Mouse (Mus musculus) layer of hippocampus, adult 11-12 months (tissue): ENCODE measurements around the gene Frrs1.

ENCODE experiments used
- DNase-seq: peaks from one replicate; pipeline ENCODE4 v3.0.0; 2022; ENCODE audit warnings: low spot score

Frrs1 gene

DNA sequence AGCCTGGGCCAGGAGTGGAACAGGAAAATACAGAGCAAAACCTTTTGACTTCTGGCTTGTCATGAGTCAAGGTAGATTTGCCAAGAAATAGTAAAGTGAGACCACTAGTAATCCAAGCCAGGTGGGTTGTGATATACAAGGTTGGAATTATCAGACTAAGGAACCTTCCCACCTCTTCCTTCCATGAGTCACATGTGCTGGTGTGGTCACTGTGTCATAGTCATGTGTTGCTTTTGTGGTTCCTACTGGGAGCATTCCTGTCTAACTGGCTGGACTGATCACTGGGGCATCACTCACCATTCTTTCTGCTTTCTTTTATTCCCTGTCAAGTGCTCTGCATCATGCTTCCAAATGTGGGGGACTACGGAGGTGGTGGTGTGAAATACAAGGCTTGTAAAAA, 11.2 kb upstream of the Frrs1 start:
- no peak for DNase-seq

DNA sequence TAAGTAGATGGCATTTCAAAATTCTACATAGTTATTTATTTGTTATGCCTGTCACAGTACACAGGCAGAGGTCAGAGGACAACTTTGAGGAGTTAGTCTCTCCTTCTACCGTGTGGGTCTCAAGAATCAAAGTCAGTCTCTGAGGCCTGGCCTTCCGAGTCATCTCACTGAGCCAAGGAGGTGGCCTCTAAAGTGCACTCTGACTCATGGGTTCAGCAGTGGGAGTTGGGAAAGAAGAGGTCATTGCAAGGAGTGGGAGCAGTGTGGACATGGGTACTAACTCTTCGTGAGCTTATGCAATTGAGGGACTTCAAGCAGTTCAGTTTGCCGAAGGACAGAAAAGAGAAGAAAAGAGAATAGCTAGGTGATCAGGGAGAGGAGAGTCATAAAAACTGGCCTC, 10.3 kb upstream of the Frrs1 start:
- DNase-seq: no peak

GRCm38 (mm10) chr3:116850376-116850775, 8.9 kb upstream of the Frrs1 start:
- DNase-seq: no peak

DNA sequence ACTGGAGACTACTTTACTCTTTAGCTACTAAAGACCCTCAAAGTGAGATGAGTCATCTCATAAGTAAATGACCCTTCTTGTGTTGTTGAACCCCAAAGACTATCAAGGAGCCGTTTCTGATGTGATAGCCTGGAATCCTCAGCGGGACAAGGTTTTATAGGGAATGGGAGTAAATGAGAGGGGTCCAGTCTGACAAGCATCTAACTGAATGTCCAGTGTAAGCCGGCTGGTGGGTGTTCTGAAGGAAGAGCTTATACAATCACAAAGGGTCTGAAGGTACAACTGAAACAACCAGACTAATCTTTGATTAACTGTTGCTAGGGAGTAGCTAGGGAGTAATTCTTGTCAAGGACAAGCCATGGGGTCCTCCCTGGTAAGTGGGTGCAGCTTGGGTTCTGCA, 6.8 kb upstream of the Frrs1 start:
- DNase-seq: no peak

DNA sequence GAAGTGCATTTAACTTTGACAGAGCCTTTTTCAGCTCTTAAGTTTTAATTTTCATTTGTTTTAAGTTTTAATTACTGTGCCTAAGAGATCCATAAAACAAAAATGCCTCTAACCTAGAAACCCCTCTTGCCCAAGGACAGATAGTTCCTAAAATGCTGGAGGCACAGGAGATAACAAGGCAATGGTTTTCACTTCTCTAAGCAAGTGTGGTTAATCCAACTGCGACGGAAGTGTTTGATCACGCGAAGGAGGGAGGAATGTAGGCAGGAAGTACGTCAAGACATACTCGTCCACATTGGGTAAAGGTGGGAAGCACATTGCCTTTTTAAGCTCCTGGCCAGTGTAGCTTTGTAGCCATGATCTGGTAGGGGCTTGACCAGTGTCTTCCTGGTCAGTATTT, 1.7 kb upstream of the Frrs1 start:
- DNase-seq: no peak

DNA sequence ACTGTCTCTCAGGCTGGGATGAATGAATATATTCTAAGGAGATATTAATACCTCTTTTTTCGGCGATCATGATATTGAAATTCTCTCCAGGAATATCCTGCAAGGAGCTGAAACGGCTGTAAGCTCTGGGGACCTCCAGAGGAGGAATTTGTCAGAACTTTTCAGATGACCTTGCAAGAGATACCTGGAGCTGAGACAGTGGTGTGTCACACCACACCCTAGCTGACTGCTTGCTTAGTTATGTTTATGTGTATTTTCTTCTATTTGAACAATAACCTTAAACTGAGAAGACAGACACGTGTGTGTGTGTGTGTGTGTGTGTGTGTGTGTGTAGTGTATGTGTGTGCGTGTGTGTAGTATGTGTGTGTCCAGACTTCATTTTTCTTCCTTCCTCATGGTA, 488 bp downstream of the Frrs1 start:
- DNase-seq: no peak

GRCm38 (mm10) chr3:116860333-116861222, 1.3 kb downstream of the Frrs1 start:
- DNase-seq: no peak

GRCm38 (mm10) chr3:116861223-116861539, 1.9 kb downstream of the Frrs1 start:
- no peak for DNase-seq

- peak; percentile 44 for DNase-seq
Measured at GRCm38 (mm10) chr3:116861540-116862067, 2.3 kb downstream of the Frrs1 start.

GRCm38 (mm10) chr3:116862621-116863020, 3.4 kb downstream of the Frrs1 start:
- no peak for DNase-seq

DNA sequence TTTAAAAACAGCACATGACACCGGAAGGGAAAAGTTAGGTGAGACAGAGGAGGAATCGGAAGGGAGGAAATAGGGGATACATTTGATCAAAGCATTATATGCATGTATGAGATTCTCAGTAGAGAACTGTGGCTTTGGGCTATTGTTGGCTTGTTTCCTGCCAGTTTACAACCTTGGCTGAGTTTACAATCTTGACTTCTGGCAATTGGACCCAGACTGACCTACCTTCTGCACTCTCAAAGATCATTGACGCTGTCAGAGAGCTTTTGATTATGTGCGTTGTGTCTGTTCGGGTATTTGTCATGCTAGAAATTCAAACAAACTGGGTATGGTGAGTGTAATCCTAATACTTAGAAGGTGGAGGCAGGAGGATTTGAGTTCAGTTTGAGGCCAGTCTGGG, 5.2 kb downstream of the Frrs1 start:
- DNase-seq: no peak

DNA sequence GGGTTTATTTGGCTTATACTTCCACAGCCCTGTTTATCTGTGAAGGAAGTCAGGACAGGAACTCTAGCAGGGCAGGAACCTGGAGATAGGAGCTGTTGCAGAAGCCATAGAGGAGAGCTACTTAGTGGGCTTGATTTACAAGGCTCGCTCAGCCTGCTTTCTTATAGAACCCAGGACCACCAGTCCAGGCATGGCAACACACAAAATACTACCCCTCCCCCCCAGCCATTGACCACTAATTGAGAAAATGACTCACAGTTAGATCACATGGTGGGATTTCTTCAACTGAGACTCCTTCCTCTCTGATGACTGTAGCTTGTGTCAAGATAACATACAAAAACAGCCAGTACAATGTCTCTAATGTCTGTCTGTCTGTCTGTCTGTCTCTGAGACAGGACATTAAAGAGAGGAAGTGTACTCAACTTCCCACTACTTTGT, 6.0 kb downstream of the Frrs1 start:
- DNase-seq: no peak

- no peak for DNase-seq
Measured at GRCm38 (mm10) chr3:116870372-116870771, 11.1 kb downstream of the Frrs1 start.

DNA sequence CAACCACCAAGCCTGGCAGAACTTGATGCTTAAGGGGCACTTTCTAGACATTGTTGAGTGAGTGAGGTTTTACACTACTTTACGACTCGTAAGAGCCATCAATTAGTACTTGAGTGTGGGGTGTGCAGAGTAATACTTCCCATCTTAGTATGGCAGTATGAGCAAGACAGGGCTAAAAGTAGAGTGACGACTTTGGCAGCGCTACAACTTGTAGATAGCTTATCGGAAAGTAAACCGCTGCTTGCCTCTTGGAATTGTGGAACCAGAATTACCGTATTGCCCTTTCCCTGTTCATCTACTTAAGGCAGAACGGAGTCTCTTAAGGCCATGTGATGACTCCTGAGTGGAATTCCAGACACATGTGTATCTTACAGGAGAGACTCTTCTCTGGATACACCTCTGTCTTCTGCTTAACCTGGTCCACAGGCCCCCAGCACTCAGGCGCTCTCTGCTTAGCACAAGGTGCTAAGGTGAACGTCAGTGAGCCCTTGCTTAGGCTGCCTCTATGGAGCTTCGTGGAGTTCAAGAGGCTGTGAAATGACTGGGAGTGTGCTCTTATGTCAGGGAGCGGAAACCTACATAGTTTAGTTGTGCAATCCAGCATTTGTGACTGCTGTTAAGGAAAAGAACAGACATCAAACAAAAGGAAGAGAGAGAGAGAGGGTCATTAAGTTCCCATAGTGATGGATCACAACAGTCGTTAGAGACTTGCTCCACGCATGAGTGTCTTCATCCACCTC, 23.1 kb downstream of the Frrs1 start:
- no peak for DNase-seq

DNA sequence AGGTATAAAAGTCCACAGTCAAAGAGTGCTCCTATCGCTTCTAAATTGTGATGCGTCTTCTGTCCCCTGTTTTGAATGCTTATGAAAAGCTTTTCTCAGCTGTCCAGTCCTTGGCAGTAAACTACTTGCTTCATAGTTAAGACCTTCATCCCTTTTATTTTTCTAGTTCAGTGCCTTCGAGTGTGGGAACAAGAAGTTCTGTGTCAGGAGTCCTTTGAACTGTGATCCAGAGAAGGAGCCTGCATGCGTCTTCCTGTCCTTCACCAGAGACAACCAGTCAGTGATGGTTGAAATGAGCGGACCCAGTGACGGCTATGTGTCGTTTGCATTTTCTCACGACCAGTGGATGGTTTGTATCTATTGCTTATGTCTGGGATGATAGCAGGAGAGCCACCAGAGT, 25.7 kb downstream of the Frrs1 start:
- no peak for DNase-seq

- no peak for DNase-seq
Measured at GRCm38 (mm10) chr3:116889358-116889757, 30.1 kb downstream of the Frrs1 start.

DNA sequence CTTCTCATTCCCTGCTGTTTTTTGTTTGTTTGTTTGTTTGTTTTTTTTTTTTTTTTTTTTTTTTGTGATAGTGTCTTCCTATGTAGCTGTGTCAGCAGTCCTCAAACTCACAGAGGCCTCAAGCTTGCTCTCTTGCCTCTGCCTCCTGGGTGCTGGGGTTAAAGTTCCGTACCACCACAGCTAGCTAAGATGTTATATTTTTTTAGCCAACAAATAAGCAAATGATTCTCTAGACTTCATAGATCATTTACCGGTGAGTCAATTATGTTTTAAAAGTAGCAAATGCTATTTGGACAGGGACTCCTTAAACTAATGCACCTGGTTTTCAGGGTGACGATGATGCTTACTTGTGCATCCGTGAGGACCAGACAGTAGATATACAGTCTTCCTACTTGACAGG, 31.3 kb downstream of the Frrs1 start:
- DNase-seq: no peak

DNA sequence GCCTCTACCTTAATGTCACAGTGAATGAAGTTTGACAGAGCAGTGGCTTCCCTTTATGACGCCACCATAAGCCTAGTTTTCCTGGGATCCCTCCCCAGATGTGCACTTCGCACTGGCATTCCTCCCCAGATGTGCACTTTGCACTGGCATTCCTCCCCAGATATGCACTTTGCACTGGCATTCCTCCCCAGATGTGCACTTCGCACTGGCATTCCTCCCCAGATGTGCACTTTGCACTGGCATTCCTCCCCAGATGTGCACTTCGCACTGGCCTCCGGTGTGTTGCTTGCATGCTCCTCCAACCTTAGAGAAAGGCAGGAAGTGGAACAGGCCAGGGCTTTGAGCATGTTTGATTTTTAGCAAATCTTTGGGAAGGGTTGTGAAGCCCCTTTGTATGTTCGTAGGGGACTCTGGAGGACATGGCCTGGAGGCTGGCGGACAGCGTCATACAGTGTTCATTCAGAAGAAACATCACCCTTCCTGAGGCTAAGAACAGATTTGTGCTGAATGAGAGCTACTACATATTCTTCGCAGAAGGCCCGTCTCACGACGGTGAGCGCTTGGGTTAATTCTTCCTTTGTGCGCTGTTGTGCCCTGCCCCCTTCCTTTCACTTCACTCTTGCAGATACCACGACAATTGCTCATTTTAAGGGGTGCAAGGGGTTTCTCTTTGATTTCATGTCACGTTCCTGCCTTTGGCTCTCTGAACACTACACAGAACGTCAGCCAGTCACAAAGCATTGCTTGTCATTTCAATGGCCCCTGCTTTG, 32.4 kb downstream of the Frrs1 start:
- DNase-seq: no peak

GRCm38 (mm10) chr3:116892206-116892563, 32.9 kb downstream of the Frrs1 start:
- DNase-seq: no peak

- DNase-seq: no peak
Measured at GRCm38 (mm10) chr3:116892872-116893271, 33.6 kb downstream of the Frrs1 start.

DNA sequence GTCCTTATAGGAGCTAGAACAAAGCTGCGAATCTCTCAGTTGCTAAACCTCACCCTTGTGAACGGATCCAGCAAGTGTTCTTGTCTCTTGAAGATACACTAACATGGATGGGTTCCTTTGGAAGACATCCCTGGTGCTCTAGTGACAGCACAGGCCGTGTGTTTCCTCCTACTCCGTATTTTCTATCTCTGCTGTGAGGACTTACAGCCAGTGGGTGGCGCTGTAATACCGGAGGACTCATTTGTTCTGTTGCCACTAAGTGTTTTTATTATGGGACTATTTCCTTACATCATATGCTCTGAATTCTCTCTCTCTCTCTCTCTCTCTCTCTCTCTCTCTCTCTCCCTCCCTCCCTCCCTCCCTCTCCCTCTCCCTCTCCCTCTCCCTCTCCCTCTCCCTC, 44.9 kb downstream of the Frrs1 start:
- peak; percentile 87 for DNase-seq

DNA sequence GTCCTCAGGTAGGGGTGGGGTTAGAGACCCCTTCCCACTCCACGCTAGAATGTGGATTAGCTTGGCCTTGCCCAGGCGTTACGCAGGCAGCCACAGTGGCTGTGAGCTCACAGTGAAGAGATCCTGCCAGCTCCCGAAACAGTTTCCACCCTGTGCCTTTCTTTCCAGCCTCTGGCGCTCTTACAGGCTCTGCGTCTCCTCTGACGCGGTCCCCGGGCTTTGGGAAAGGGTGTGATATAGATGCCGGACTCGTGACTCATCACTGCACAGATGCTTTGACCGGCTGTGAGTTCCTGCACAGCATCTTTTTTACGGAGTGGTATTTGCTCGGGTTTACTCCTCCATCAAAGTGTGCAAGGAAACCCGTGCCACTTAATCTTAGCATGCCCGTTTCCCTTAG, 46.6 kb downstream of the Frrs1 start:
- DNase-seq: peak; percentile 57

DNA sequence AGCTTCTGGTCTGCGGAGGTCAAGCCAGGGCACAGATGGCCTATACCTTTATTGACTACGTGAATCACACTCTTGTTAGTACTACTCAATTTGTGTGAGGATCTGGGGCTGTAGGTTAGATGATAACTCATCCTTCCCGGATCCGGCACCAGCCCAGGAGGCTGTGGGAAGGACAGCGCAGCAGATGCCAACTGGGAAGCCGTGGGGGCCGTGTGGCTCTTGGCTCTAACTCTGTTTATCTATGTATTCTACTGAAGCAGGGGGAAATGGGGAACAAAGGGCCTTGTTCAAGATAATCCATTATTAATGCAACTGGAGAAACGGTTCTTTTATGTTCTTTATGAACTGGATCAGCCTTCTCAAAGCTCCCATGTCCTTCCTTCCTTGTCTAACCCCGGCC, 47.3 kb downstream of the Frrs1 start:
- peak; percentile 25 for DNase-seq
